In the genomic region with DNA sequence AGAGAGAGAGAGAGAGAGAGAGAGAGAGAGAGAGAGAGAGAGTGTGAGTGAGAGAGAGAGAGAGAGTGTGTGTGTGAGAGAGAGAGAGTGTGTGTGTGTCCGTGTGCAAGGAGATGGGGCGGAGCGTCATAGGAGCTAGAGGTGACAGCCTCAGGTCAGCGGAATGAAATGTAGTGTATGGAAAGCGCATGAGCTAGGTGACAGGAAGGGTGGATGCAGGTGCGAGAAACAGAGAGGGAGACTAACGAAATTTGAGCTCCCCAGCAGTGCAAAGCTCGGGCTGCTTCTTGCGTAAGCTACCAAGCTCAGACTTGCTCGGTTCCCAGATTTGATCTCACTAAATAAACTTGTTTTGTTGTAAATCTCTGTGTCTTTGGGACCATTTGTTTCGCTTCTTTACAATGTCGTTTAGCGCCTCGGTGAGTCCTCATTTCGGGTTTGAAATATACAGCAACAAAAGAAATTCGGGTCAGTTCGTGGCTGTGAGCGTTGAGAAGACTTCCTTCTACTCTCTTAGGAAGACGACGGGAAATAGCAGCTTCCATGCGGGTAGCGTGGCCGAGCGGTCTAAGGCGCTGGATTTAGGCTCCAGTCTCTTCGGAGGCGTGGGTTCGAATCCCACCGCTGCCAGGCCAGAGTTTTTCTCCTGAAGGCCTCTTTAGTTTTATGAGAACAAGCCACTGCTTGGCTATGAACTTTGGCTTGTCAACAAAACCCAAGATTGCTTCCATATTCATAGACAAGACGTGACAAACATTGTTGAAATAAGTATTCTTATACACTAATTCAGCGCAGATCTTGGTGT, we compare ENCODE assay signal across 8 mouse cellular contexts. TPM values are rescaled to one million over a fixed set of nuclear protein-coding genes. Genes with fewer than 3 reads are reported as not detected.
A peak's percentile ranks its signal among the peaks of the same experiment; 100 is the strongest.
DNase-seq lines count a peak whose midpoint lies in the region; ATAC-seq and TF ChIP-seq lines count a peak whose summit lies in the region.

No protein-coding gene starts in this region.

- H3K4me3 ChIP-seq in embryonic facial prominence, embryonic 13.5 days: peak overlapping the region; percentile 85
- H3K4me3 ChIP-seq in heart, adult 2 months: peak overlapping the region; percentile 61
- peak overlapping the region; percentile 62 for H3K4me3 ChIP-seq in kidney, adult 2 months (ENCODE audit: insufficient read depth, low read depth, low read length)
- H3K4me3 ChIP-seq in limb, embryonic 11.5 days (ENCODE audit: low read depth, low read length): peak overlapping the region; percentile 75
- peak overlapping the region; percentile 75 for H3K4me3 ChIP-seq in midbrain, embryonic 13.5 days (replicated peaks)
- peak overlapping the region; percentile 63 for H3K4me3 ChIP-seq in small intestine, adult 2 months (ENCODE audit: low read depth, low read length)

- TF ChIP-seq POLR2A in heart, adult 2 months (IDR thresholded peaks at IDR 0.05; ENCODE audit: insufficient read depth, low read depth, low read length): 0 out of 2 replicates have a peak, but pooled peaks have one; percentile 25
- TF ChIP-seq POLR2A in kidney, adult 2 months (IDR thresholded peaks at IDR 0.05; ENCODE audit: low read depth, low read length): no peak
- no peak for TF ChIP-seq POLR2A in small intestine, adult 2 months (IDR thresholded peaks at IDR 0.05; ENCODE audit: low read depth, low read length)

- intact Hi-C loops in heart, adult 2 months (cut with DNase I): loop anchor here (1.0 to 5.0 kb wide), 3 partner anchors 61 to 157 kb away; partner anchors contain the start of gene Slc25a35

- no peaks in the 10 kb centered on the region for H3K9me3 ChIP-seq in embryonic facial prominence, embryonic 13.5 days
- no peaks in the 10 kb centered on the region for H3K9me3 ChIP-seq in limb, embryonic 11.5 days (ENCODE audit: control insufficient read depth, low read length)
- no peaks in the 10 kb centered on the region for H3K9me3 ChIP-seq in midbrain, embryonic 13.5 days

- peaks cover 38% of the 10 kb centered on the region for H3K4me1 ChIP-seq in embryonic facial prominence, embryonic 13.5 days
- peaks cover 6% of the 10 kb centered on the region; the same call in 1 of the 2 replicates for H3K4me1 ChIP-seq in heart, adult 2 months (ENCODE audit: control insufficient read depth, insufficient read depth, low read length)
- H3K4me1 ChIP-seq in kidney, adult 2 months (ENCODE audit: control insufficient read depth, insufficient read depth, low read length): peaks cover 4% of the 10 kb centered on the region; the same call in 1 of the 2 replicates
- H3K4me1 ChIP-seq in limb, embryonic 11.5 days (ENCODE audit: control insufficient read depth, insufficient read depth, low read length): peaks cover 22% of the 10 kb centered on the region
- H3K4me1 ChIP-seq in midbrain, embryonic 13.5 days (replicated peaks): peaks cover 51% of the 10 kb centered on the region
- peaks cover 4% of the 10 kb centered on the region for H3K4me1 ChIP-seq in small intestine, adult 2 months (ENCODE audit: control insufficient read depth, insufficient read depth, insufficient read length, low read length)

- H3K4me2 ChIP-seq in embryonic facial prominence, embryonic 13.5 days: peak overlapping the region; percentile 97
- H3K4me2 ChIP-seq in limb, embryonic 11.5 days (ENCODE audit: low read depth, severe bottlenecking): peak overlapping the region; percentile 95
- peak overlapping the region; percentile 98 for H3K4me2 ChIP-seq in midbrain, embryonic 13.5 days (replicated peaks)

- H3K27me3 ChIP-seq in embryonic facial prominence, embryonic 13.5 days: peaks cover 20% of the 10 kb centered on the region
- no peaks in the 10 kb centered on the region for H3K27me3 ChIP-seq in heart, adult 2 months (ENCODE audit: control insufficient read depth, insufficient read depth, low read length)
- H3K27me3 ChIP-seq in kidney, adult 2 months (replicated peaks; ENCODE audit: control insufficient read depth, insufficient read depth, low read length): no peaks in the 10 kb centered on the region
- 0 out of 2 replicates have a peak, but pooled peaks cover 7% of the 10 kb centered on the region for H3K27me3 ChIP-seq in limb, embryonic 11.5 days (ENCODE audit: control insufficient read depth, insufficient read depth, low read length)
- H3K27me3 ChIP-seq in midbrain, embryonic 13.5 days: peaks cover 44% of the 10 kb centered on the region
- no peaks in the 10 kb centered on the region for H3K27me3 ChIP-seq in small intestine, adult 2 months (ENCODE audit: control insufficient read depth, insufficient read depth, low read length)

- H3K36me3 ChIP-seq in embryonic facial prominence, embryonic 13.5 days: no peaks in the 10 kb centered on the region
- H3K36me3 ChIP-seq in heart, adult 2 months (ENCODE audit: control insufficient read depth, insufficient read depth, low read length): no peaks in the 10 kb centered on the region
- H3K36me3 ChIP-seq in kidney, adult 2 months (ENCODE audit: control insufficient read depth, insufficient read depth, low read length): no peaks in the 10 kb centered on the region
- no peaks in the 10 kb centered on the region for H3K36me3 ChIP-seq in limb, embryonic 11.5 days (ENCODE audit: control insufficient read depth, insufficient read depth, low read length)
- no peaks in the 10 kb centered on the region for H3K36me3 ChIP-seq in midbrain, embryonic 13.5 days
- H3K36me3 ChIP-seq in small intestine, adult 2 months (ENCODE audit: control insufficient read depth, insufficient read depth, low read length): no peaks in the 10 kb centered on the region

- DNase-seq in 3134 (ENCODE audit: extremely low read depth, insufficient read length, low spot score): peak; percentile 92
- peak; percentile 91 for DNase-seq in adrenal gland, postnatal 14 days
- peak; percentile 89 to 93 for DNase-seq in heart, adult 2 months
- peak; percentile 96 for DNase-seq in kidney, adult 2 months
- peak; percentile 98 for DNase-seq in limb, embryonic 11.5 days (ENCODE audit: low spot score)

- H3K79me2 ChIP-seq in heart, adult 2 months (replicated peaks; ENCODE audit: control insufficient read depth, insufficient read depth, low read length): no peaks in the 10 kb centered on the region

- H3K27ac ChIP-seq in embryonic facial prominence, embryonic 13.5 days: peak overlapping the region; percentile 86
- H3K27ac ChIP-seq in heart, adult 2 months: peak overlapping the region; percentile 82
- H3K27ac ChIP-seq in kidney, adult 2 months (ENCODE audit: insufficient read depth, low read depth, low read length): peak overlapping the region; percentile 40
- H3K27ac ChIP-seq in limb, embryonic 11.5 days (replicated peaks; ENCODE audit: low read depth, low read length): 0 out of 2 replicates have a peak overlapping the region, but pooled peaks have one; percentile 8
- peak overlapping the region; percentile 75 for H3K27ac ChIP-seq in midbrain, embryonic 13.5 days
- peak overlapping the region; percentile 58 for H3K27ac ChIP-seq in small intestine, adult 2 months (ENCODE audit: insufficient read depth, low read depth, low read length)

- no peak for TF ChIP-seq CTCF in heart, adult 2 months (IDR thresholded peaks at IDR 0.05)
- TF ChIP-seq CTCF in kidney, adult 2 months (conservative IDR thresholded peaks at IDR 0.05; ENCODE audit: insufficient read depth, insufficient read length, low read depth, low read length): 0 out of 2 replicates have a peak, but pooled peaks have one; percentile 2
- TF ChIP-seq CTCF in small intestine, adult 2 months (IDR thresholded peaks at IDR 0.05; ENCODE audit: extremely low read depth, insufficient read length, insufficient replicate concordance, low read depth, low read length): no peak

- TF ChIP-seq EP300 in heart, adult 2 months (IDR thresholded peaks at IDR 0.05; ENCODE audit: insufficient read depth, low read depth, low read length): peak; percentile 67; the same call in 1 of the 2 replicates

- ATAC-seq in embryonic facial prominence, embryonic 13.5 days (ENCODE audit: insufficient number of reproducible peaks, insufficient read depth, low FRiP score, low TSS enrichment, low read depth): peak; percentile 73
- peak; percentile 69 for ATAC-seq in limb, embryonic 11.5 days (ENCODE audit: insufficient number of reproducible peaks, low FRiP score, low TSS enrichment, low read depth)
- ATAC-seq in midbrain, embryonic 13.5 days: peak; percentile 57

- H3K9ac ChIP-seq in embryonic facial prominence, embryonic 13.5 days: peak overlapping the region; percentile 76
- peak overlapping the region; percentile 61 for H3K9ac ChIP-seq in heart, adult 2 months (ENCODE audit: low read depth, low read length)
- H3K9ac ChIP-seq in limb, embryonic 11.5 days (ENCODE audit: low read length): peak overlapping the region; percentile 47
- H3K9ac ChIP-seq in midbrain, embryonic 13.5 days (replicated peaks): peak overlapping the region; percentile 56

- under 1% methylated on average over 31 of the region's 31 CpGs for WGBS in embryonic facial prominence, embryonic 13.5 days
- under 1% methylated on average over 31 of the region's 31 CpGs for WGBS in heart, adult 2 months
- under 1% methylated on average over 31 of the region's 31 CpGs for WGBS in kidney, adult 2 months
- under 1% methylated on average over 31 of the region's 31 CpGs for WGBS in limb, embryonic 11.5 days
- WGBS in midbrain, embryonic 13.5 days: under 1% methylated on average over 31 of the region's 31 CpGs
- WGBS in small intestine, adult 2 months: under 1% methylated on average over 31 of the region's 31 CpGs

RNA-seq across cellular contexts. Expression of gene 9130213A22Rik, which starts 1.5 kb away (rescaled TPM):
- total RNA-seq in adrenal gland, postnatal 14 days (2021): 0.38 and 0.41 TPM in 2 replicates
- 0.13 and 0.17 TPM in 2 replicates for polyA plus RNA-seq in embryonic facial prominence, embryonic 13.5 days (2015; fragmentation: Nextera tagmentation; extraction: Ambion mirVana)
- under 1 TPM; 0.21 to 0.23 TPM for total RNA-seq in heart, adult 2 months (2021)
- polyA plus RNA-seq in heart, adult 2 months (2012; rRNA removed): 0.82 and 1.00 TPM in 2 replicates
- 0.74 and 0.79 TPM in 2 replicates for polyA plus RNA-seq in kidney, adult 2 months (2012; rRNA removed)
- 0.19 TPM in 1 of 2 replicates, not detected in the other for polyA plus RNA-seq in limb, embryonic 11.5 days (2014; fragmentation: Nextera tagmentation; extraction: Ambion mirVana)
- 0.28 TPM in 1 of 2 replicates, not detected in the other for polyA plus RNA-seq in midbrain, embryonic 13.5 days (2015; fragmentation: Nextera tagmentation; extraction: Ambion mirVana)
- 0.29 and 0.38 TPM in 2 replicates for polyA plus RNA-seq in small intestine, adult 2 months (2012; rRNA removed)

RNA-seq across cellular contexts. Expression of gene Aloxe3, which starts 1.8 kb away (rescaled TPM):
- total RNA-seq in adrenal gland, postnatal 14 days (2021): 1.2 and 1.6 TPM in 2 replicates
- 1.1 TPM in 2 replicates for polyA plus RNA-seq in embryonic facial prominence, embryonic 13.5 days (2015; fragmentation: Nextera tagmentation; extraction: Ambion mirVana)
- under 1 TPM; 0.05 to 0.07 TPM for total RNA-seq in heart, adult 2 months (2021)
- polyA plus RNA-seq in heart, adult 2 months (2012; rRNA removed): 0.16 TPM in 1 of 2 replicates, not detected in the other
- 0.39 and 0.48 TPM in 2 replicates for polyA plus RNA-seq in kidney, adult 2 months (2012; rRNA removed)
- 0.17 and 0.25 TPM in 2 replicates for polyA plus RNA-seq in limb, embryonic 11.5 days (2014; fragmentation: Nextera tagmentation; extraction: Ambion mirVana)
- polyA plus RNA-seq in midbrain, embryonic 13.5 days (2015; fragmentation: Nextera tagmentation; extraction: Ambion mirVana): 0.39 and 0.43 TPM in 2 replicates
- polyA plus RNA-seq in small intestine, adult 2 months (2012; rRNA removed): 0.13 and 1.2 TPM in 2 replicates

RNA-seq across cellular contexts. Expression of gene Hes7, which starts 3.7 kb away (rescaled TPM):
- total RNA-seq in adrenal gland, postnatal 14 days (2021): 0.37 TPM in 1 of 2 replicates, not detected in the other
- 0.44 and 0.47 TPM in 2 replicates for polyA plus RNA-seq in embryonic facial prominence, embryonic 13.5 days (2015; fragmentation: Nextera tagmentation; extraction: Ambion mirVana)
- total RNA-seq in heart, adult 2 months (2021): under 1 TPM in 1 of 2 experiments, not detected in 1; 0.11 TPM
- 0.10 TPM in 1 of 2 replicates, not detected in the other for polyA plus RNA-seq in heart, adult 2 months (2012; rRNA removed)
- polyA plus RNA-seq in kidney, adult 2 months (2012; rRNA removed): 0.18 and 0.19 TPM in 2 replicates
- 0.54 and 0.65 TPM in 2 replicates for polyA plus RNA-seq in limb, embryonic 11.5 days (2014; fragmentation: Nextera tagmentation; extraction: Ambion mirVana)
- polyA plus RNA-seq in midbrain, embryonic 13.5 days (2015; fragmentation: Nextera tagmentation; extraction: Ambion mirVana): 0.10 and 0.26 TPM in 2 replicates
- polyA plus RNA-seq in small intestine, adult 2 months (2012; rRNA removed): 1.1 and 1.7 TPM in 2 replicates

RNA-seq across cellular contexts. Expression of gene Per1, which starts 28.9 kb away (rescaled TPM):
- total RNA-seq in adrenal gland, postnatal 14 days (2021): 116 and 118 TPM in 2 replicates
- polyA plus RNA-seq in embryonic facial prominence, embryonic 13.5 days (2015; fragmentation: Nextera tagmentation; extraction: Ambion mirVana): 11.1 and 11.5 TPM in 2 replicates
- 10 to 100 TPM; 44.4 to 79.8 TPM for total RNA-seq in heart, adult 2 months (2021)
- 18.0 and 36.4 TPM in 2 replicates for polyA plus RNA-seq in heart, adult 2 months (2012; rRNA removed)
- polyA plus RNA-seq in kidney, adult 2 months (2012; rRNA removed): 13.5 and 14.7 TPM in 2 replicates
- 8.0 and 9.1 TPM in 2 replicates for polyA plus RNA-seq in limb, embryonic 11.5 days (2014; fragmentation: Nextera tagmentation; extraction: Ambion mirVana)
- polyA plus RNA-seq in midbrain, embryonic 13.5 days (2015; fragmentation: Nextera tagmentation; extraction: Ambion mirVana): 8.6 and 10.5 TPM in 2 replicates
- 5.4 and 13.9 TPM in 2 replicates for polyA plus RNA-seq in small intestine, adult 2 months (2012; rRNA removed)

RNA-seq across cellular contexts. Expression of gene Alox12b, which starts 32.9 kb away (rescaled TPM):
- total RNA-seq in adrenal gland, postnatal 14 days (2021): not detected in 2 replicates
- 0.21 TPM in 1 of 2 replicates, not detected in the other for polyA plus RNA-seq in embryonic facial prominence, embryonic 13.5 days (2015; fragmentation: Nextera tagmentation; extraction: Ambion mirVana)
- total RNA-seq in heart, adult 2 months (2021): not detected
- polyA plus RNA-seq in heart, adult 2 months (2012; rRNA removed): 0.04 TPM in 1 of 2 replicates, not detected in the other
- polyA plus RNA-seq in kidney, adult 2 months (2012; rRNA removed): 0.27 TPM in 2 replicates
- polyA plus RNA-seq in limb, embryonic 11.5 days (2014; fragmentation: Nextera tagmentation; extraction: Ambion mirVana): 0.05 TPM in 1 of 2 replicates, not detected in the other
- 0.13 TPM in 1 of 2 replicates, not detected in the other for polyA plus RNA-seq in midbrain, embryonic 13.5 days (2015; fragmentation: Nextera tagmentation; extraction: Ambion mirVana)
- polyA plus RNA-seq in small intestine, adult 2 months (2012; rRNA removed): not detected in 2 replicates

Comparison
In these comparisons a context has a peak if more than half of its experiments do, and no peak if none do; other contexts are left out.
1. Peak in every context shown above with its lines: DNase-seq, ATAC-seq, H3K4me3 ChIP-seq and H3K27ac ChIP-seq.
2. H3K27ac ChIP-seq: peak in every context shown above with its lines; median percentile 86 in embryonic facial prominence, embryonic 13.5 days; 82 in heart, adult 2 months; 75 in midbrain, embryonic 13.5 days; 58 in small intestine, adult 2 months; 40 in kidney, adult 2 months; 8 in limb, embryonic 11.5 days.